Mouse (Mus musculus): Measurements from ENCODE around the gene Sec61b. TPM values are rescaled to one million over a fixed set of nuclear protein-coding genes. Genes with fewer than 3 reads are reported as not detected.

The Sec61b gene
- total and polyA plus RNA-seq, 2 experiments = 217 to 281 TPM

DNA sequence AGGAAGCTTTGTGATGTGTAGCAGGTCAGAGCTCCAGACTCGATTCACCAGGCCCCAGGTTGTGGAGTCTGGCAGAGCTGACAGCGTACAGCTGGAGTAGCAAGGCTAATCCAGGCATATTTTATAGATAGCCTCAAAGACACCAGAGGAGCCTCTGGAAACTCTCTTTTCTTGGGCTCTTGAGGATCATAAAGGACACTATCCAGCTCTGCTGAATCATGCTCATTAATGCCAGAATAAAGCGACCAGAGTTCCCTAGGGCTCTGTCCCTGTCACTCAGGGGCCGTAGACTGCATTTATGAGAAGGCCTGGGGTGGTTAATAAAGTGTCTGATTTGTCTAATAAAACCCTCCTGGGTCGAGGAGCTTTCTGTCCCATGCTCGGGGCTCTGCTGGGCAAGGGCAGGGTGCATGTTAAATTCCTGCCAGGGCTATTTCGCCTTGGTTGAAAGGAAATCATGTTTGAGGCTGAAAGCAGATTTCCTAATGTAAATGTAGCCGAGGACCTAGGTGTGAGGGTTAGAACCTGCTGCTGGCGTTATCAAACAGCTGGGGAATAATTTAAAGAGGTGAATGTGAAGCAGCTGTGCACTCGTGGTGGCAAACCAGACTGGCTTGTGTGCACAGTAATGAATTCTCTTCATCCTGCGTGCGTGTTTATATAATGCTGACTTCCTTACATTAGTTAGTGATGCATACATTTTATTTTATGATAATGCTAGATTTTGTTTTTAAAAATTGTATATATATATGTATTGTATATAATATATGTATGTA lies 18.0 kb downstream of the Sec61b start:
- DNase-seq (ENCODE audit: extremely low read depth, low read depth, low spot score) = no peak
- WGBS = 74% methylated on average over 12 of the region's 12 CpGs
- H3K9ac ChIP-seq (ENCODE audit: low read depth, low read length) = no peak overlapping the region

DNA sequence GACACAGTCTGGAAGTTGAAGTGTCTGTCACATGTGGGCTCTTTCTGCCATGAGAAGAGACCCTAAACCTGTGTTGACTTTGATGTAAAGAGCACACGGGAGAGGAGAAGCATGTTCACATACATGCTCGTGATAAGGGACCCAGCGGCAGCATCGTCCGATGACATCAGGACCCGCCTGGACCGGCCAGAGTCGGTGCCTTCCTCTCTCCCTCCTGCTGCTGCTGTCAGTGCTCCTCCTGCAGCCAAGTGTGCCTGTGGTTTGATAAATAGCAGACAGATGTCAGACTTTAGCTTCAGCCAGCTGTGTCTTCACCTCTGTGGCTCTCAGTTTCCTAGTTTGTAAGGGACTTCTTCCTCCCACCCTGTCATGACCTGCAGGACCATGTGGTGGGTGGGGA lies 19.0 kb downstream of the Sec61b start:
- Histone ChIP-seq H3K9ac (ENCODE audit: low read depth, low read length) (no peak overlapping the region), H3K4me1 (ENCODE audit: control insufficient read depth, insufficient read depth, low read length) (no peaks in the 10 kb centered on the region), H3K79me2 (ENCODE audit: control insufficient read depth, insufficient read depth, low read length) (no peaks in the 10 kb centered on the region), H3K4me3 (ENCODE audit: insufficient read depth, low read depth, low read length) (no peak overlapping the region), H3K27ac (replicated peaks; ENCODE audit: insufficient read depth, low read depth, low read length) (no peak overlapping the region), H3K36me3 (ENCODE audit: control insufficient read depth, insufficient read depth, low read length) (no peaks in the 10 kb centered on the region), H3K27me3 (ENCODE audit: control insufficient read depth, insufficient read depth, low read length) (no peaks in the 10 kb centered on the region)
- DNase-seq (ENCODE audit: extremely low read depth, low read depth, low spot score) = no peak
- 71% methylated on average over 8 of the region's 8 CpGs for WGBS
- TF ChIP-seq POLR2A (IDR thresholded peaks at IDR 0.05; ENCODE audit: extremely low read depth, insufficient read depth, low read length) (no peak), CTCF (IDR thresholded peaks at IDR 0.05; ENCODE audit: low read depth, low read length) (no peak)

More for the DNA sequence above, 18.0 kb downstream of the Sec61b start:
- TF ChIP-seq POLR2A (IDR thresholded peaks at IDR 0.05; ENCODE audit: extremely low read depth, insufficient read depth, low read length) (no peak), CTCF (IDR thresholded peaks at IDR 0.05; ENCODE audit: low read depth, low read length) (no peak)
- Histone ChIP-seq H3K4me1 (ENCODE audit: control insufficient read depth, insufficient read depth, low read length) (no peaks in the 10 kb centered on the region), H3K27me3 (ENCODE audit: control insufficient read depth, insufficient read depth, low read length) (no peaks in the 10 kb centered on the region), H3K27ac (replicated peaks; ENCODE audit: insufficient read depth, low read depth, low read length) (no peak overlapping the region), H3K4me3 (ENCODE audit: insufficient read depth, low read depth, low read length) (no peak overlapping the region), H3K79me2 (ENCODE audit: control insufficient read depth, insufficient read depth, low read length) (no peaks in the 10 kb centered on the region), H3K36me3 (ENCODE audit: control insufficient read depth, insufficient read depth, low read length) (no peaks in the 10 kb centered on the region)

DNA sequence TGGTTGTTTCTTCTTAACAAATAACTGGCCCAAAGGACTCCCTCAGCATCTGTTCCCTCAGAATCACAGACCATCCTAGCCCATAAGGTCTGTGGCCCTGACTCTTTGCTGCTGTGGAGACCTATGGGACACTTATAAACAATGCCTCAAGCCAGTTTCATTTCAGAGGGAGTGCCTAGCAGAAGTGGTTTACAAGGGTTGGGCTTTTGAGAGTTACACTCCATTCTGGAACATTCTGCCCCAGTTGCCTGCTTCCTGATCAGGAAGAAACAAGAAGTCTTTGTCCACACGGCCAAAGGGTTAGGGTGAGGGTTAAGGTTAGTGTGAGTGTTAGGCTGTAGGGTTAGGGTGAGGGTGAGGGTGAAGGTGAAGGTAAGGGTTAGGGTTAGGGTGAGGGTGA lies 19.7 kb downstream of the Sec61b start:
- H3K4me3 ChIP-seq (ENCODE audit: insufficient read depth, low read depth, low read length) = no peak overlapping the region
- H3K27me3 ChIP-seq (ENCODE audit: control insufficient read depth, insufficient read depth, low read length) = no peaks in the 10 kb centered on the region
- DNase-seq (ENCODE audit: extremely low read depth, low read depth, low spot score) = no peak
- TF ChIP-seq CTCF (IDR thresholded peaks at IDR 0.05; ENCODE audit: low read depth, low read length) (no peak), POLR2A (IDR thresholded peaks at IDR 0.05; ENCODE audit: extremely low read depth, insufficient read depth, low read length) (no peak)
- no peaks in the 10 kb centered on the region for H3K79me2 ChIP-seq (ENCODE audit: control insufficient read depth, insufficient read depth, low read length)
- no peak overlapping the region for H3K27ac ChIP-seq (replicated peaks; ENCODE audit: insufficient read depth, low read depth, low read length)
- 72% methylated on average over 1 of the region's 1 CpGs for WGBS
- no peak overlapping the region for H3K9ac ChIP-seq (ENCODE audit: low read depth, low read length)
- H3K36me3 ChIP-seq (ENCODE audit: control insufficient read depth, insufficient read depth, low read length) = no peaks in the 10 kb centered on the region
- no peaks in the 10 kb centered on the region for H3K4me1 ChIP-seq (ENCODE audit: control insufficient read depth, insufficient read depth, low read length)

DNA sequence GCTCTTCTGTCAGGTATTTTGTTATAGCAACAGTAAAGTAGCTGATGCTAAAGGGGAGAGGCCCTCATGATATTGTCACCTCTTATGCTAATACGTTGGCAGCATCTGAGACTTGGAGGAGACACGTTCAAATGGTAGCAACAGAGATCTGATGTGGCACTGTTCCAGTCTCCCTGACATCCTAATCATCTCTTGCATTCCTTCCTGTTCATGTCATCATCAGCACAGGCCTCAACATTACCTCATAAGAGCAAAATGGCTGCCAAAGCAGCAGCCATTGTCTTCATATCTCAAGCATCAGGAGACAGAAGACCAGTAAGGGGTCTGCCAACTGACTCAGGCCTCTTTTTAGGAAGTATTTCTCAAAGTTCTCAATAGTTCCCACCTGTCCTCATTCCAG lies 20.2 kb downstream of the Sec61b start:
- TF ChIP-seq POLR2A (IDR thresholded peaks at IDR 0.05; ENCODE audit: extremely low read depth, insufficient read depth, low read length) = no peak
- 78% methylated on average over 2 of the region's 2 CpGs for WGBS
- no peak overlapping the region for H3K9ac ChIP-seq (ENCODE audit: low read depth, low read length)
- no peaks in the 10 kb centered on the region for H3K27me3 ChIP-seq (ENCODE audit: control insufficient read depth, insufficient read depth, low read length)
- no peaks in the 10 kb centered on the region for H3K36me3 ChIP-seq (ENCODE audit: control insufficient read depth, insufficient read depth, low read length)
- H3K4me3 ChIP-seq (ENCODE audit: insufficient read depth, low read depth, low read length) = no peak overlapping the region
- H3K4me1 ChIP-seq (ENCODE audit: control insufficient read depth, insufficient read depth, low read length) = no peaks in the 10 kb centered on the region
- no peak for DNase-seq (ENCODE audit: extremely low read depth, low read depth, low spot score)
- no peaks in the 10 kb centered on the region for H3K79me2 ChIP-seq (ENCODE audit: control insufficient read depth, insufficient read depth, low read length)
- no peak overlapping the region for H3K27ac ChIP-seq (replicated peaks; ENCODE audit: insufficient read depth, low read depth, low read length)

DNA sequence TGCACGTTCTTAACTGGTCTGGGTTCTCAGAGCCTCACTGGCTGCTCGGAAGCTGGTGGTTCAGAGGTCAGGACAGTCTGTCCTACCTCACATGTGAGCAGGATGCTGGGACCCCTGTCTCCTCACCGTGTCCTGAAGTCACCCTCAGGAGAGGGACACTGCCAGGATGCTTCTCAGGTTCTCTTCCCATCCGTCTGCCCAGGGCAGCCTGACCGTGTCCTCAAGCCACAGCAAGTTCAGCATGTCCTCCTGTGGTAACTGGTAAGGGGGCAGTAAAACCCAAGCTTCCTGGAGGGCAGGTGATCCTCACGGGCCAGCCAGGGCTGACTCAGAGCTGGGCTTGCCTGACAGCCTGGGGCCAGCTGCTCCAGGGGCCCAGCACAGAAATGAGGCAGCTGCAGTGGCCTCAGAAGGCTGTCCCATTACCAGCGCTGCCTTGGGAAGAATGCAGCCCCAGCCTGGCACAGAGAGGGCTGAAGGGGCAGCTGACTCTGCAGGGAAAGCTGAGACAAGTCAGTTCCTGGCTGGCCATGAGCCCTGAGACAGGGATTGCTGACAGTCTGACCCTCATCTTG lies 23.4 kb downstream of the Sec61b start:
- no peaks in the 10 kb centered on the region for H3K4me1 ChIP-seq (ENCODE audit: control insufficient read depth, insufficient read depth, low read length)
- WGBS = 61% methylated on average over 7 of the region's 7 CpGs
- no peaks in the 10 kb centered on the region for H3K36me3 ChIP-seq (ENCODE audit: control insufficient read depth, insufficient read depth, low read length)
- H3K79me2 ChIP-seq (ENCODE audit: control insufficient read depth, insufficient read depth, low read length) = no peaks in the 10 kb centered on the region
- DNase-seq (ENCODE audit: extremely low read depth, low read depth, low spot score) = no peak
- no peak for TF ChIP-seq CTCF (IDR thresholded peaks at IDR 0.05; ENCODE audit: low read depth, low read length)
- H3K27me3 ChIP-seq (ENCODE audit: control insufficient read depth, insufficient read depth, low read length) = no peaks in the 10 kb centered on the region
- no peak overlapping the region for H3K9ac ChIP-seq (ENCODE audit: low read depth, low read length)
- H3K4me3 ChIP-seq (ENCODE audit: insufficient read depth, low read depth, low read length) = no peak overlapping the region
- H3K27ac ChIP-seq (replicated peaks; ENCODE audit: insufficient read depth, low read depth, low read length) = no peak overlapping the region

DNA sequence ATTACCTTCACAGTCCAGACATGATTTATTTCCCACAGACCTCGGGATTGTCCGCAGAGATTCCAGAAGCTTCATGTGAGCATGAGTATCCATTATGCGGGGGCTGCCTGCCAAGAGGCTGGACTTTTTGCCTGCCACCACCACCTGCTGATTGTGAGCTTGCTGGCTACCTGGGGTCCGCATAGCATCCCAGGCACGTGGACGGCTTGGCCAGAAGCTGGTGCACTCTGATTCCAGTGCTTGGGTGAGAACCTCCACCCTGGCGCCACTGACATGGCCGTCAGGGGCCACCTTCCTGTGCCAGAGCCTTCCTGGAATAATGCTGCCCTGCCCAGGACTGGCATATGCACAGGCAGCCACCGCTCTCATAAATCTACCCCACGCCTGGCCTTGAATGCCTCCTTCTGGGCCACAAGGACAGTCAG lies 24.7 kb downstream of the Sec61b start:
- WGBS = 84% methylated on average over 10 of the region's 10 CpGs
- H3K79me2 ChIP-seq (ENCODE audit: control insufficient read depth, insufficient read depth, low read length) = no peaks in the 10 kb centered on the region
- DNase-seq (ENCODE audit: extremely low read depth, low read depth, low spot score) = no peak
- H3K4me1 ChIP-seq (ENCODE audit: control insufficient read depth, insufficient read depth, low read length) = no peaks in the 10 kb centered on the region
- no peak overlapping the region for H3K4me3 ChIP-seq (ENCODE audit: insufficient read depth, low read depth, low read length)
- no peak for TF ChIP-seq CTCF (IDR thresholded peaks at IDR 0.05; ENCODE audit: low read depth, low read length)
- H3K36me3 ChIP-seq (ENCODE audit: control insufficient read depth, insufficient read depth, low read length) = no peaks in the 10 kb centered on the region
- H3K27ac ChIP-seq (replicated peaks; ENCODE audit: insufficient read depth, low read depth, low read length) = no peak overlapping the region
- H3K9ac ChIP-seq (ENCODE audit: low read depth, low read length) = no peak overlapping the region
- H3K27me3 ChIP-seq (ENCODE audit: control insufficient read depth, insufficient read depth, low read length) = no peaks in the 10 kb centered on the region

All from liver, adult 2 months (tissue).